Mouse (Mus musculus) bone marrow, adult 2 months (tissue): ENCODE measurements around the gene Slc10a4. TPM values are rescaled to one million over a fixed set of nuclear protein-coding genes. Genes with fewer than 3 reads are reported as not detected.
"Not testable (repeated sequence)": the region's sequence is repeated elsewhere in the genome, so short reads cannot be mapped to it uniquely, and the experiment has no call there.

ENCODE experiments used
- H3K27ac ChIP-seq: fragments of 200-500 bp; 2 replicates; pipeline ENCODE4 v1.5.1; 2012; ENCODE audit warnings: low read depth, mild to moderate bottlenecking, control low read depth, inconsistent platforms, low read length; ENCODE audit not compliant: control insufficient read depth, poor library complexity, insufficient read depth
- H3K4me1 ChIP-seq: fragments of 200-500 bp; 2 replicates; pipeline ENCODE4 v1.6.1; 2011; ENCODE audit warnings: low read length; ENCODE audit not compliant: control insufficient read depth, insufficient read depth
- H3K4me3 ChIP-seq: fragments of 200-500 bp; replicated peaks from 2 replicates; pipeline ENCODE3; 2011; ENCODE audit warnings: mild to moderate bottlenecking, low read depth, low read length, control low read depth; ENCODE audit not compliant: control insufficient read depth
- CTCF ChIP-seq: fragments of 200-500 bp; IDR thresholded peaks from 2 replicates; pipeline ENCODE4 v1.5.1; 2011; ENCODE audit warnings: low read length, control low read depth; ENCODE audit not compliant: control insufficient read depth, insufficient read depth
- POLR2A ChIP-seq: fragments of 200-500 bp; IDR thresholded peaks from 2 replicates; pipeline ENCODE4 v1.6.1; 2011; ENCODE audit warnings: low read depth, mild to moderate bottlenecking, control low read depth, low read length, borderline replicate concordance; ENCODE audit not compliant: control insufficient read depth
- WGBS: fragments of 180-500 bp; shearing (Covaris S2); methylation state at CpG from one replicate; pipeline ENCODE4 v1.1.7; 2018; 5-methylcytosine and 5-hydroxymethylcytosine counted together
- polyA plus RNA-seq: library from polyadenylated mRNA; stranded (reverse); fragments of >200 nt; gene quantifications from 2 replicates; pipeline ENCODE4 v1.2.4, GENCODE M21; 2011; ENCODE audit warnings: low replicate concordance; ENCODE audit not compliant: missing spikeins, insufficient read depth, insufficient read length

Gene Slc10a4
- polyA plus RNA-seq, 1 experiment: not detected

DNA sequence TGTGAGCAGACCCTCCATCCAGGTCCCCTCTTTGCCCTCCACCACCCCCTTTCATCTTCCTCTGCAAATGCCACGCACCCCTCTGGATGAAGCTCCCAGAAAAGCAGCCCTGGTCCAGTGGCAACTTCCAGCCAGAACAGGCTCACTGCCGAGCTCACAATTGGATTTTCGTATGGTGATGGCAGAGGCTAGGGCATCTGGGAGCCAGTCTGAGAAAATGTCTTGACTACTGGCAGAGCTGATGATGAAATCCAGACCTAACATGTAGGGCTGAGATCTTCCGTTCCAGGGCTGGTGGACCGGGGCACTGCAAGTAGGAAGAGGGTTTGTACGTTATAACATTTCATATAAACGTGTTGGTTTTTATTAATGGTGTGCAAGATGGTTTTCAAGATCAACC, 18.9 kb upstream of the Slc10a4 start:
- TF ChIP-seq CTCF (no peak), POLR2A (no peak)
- H3K4me1 ChIP-seq: no peaks in the 10 kb centered on the region
- H3K4me3 ChIP-seq: no peak overlapping the region
- 80% methylated on average over 7 of the region's 7 CpGs for WGBS
- no peak overlapping the region for H3K27ac ChIP-seq

DNA sequence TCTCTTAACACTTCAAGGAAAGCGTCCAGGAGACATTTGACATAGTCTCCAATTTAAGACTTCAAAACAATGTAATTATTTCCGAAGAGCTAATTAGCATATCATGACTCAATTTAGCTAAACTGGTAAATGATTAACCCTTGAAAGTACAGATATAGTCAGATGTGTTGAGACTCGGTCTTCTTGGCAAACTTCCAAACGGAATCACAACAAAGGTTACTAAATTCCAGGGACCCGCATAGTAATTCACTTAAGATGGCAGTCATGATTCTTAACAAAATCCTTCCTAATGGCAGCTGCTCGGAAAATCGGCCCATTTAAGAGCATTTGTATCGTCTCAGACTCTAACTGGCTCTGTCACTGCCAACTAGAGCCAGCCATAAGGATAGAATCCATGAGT, 16.9 kb upstream of the Slc10a4 start:
- WGBS: 80% methylated on average over 8 of the region's 8 CpGs
- H3K4me3 ChIP-seq: no peak overlapping the region
- no peak overlapping the region for H3K27ac ChIP-seq
- TF ChIP-seq POLR2A (no peak), CTCF (no peak)
- H3K4me1 ChIP-seq: no peaks in the 10 kb centered on the region

DNA sequence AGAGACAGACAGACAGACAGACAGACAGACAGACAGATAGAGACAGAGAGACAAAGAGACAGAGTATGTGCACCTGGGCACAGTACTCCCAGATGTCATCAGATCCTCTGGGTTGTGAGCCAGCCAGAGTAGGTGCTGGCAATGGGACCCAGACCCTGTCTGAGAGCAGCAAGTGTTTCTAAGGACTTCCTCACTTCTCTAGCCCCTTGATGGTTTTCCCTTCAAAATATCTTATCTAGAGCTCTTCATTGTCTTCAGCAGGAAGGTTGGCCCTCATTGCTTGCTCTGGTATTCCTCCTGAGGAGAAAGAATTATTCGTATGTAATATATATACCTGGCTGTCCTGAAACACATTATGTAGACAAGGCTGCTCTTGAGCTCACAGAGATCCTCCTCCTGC, 14.2 kb upstream of the Slc10a4 start:
- H3K27ac ChIP-seq: no peak overlapping the region
- no peak for TF ChIP-seq POLR2A
- no peak for TF ChIP-seq CTCF
- WGBS: 71% methylated on average over 1 of the region's 1 CpGs
- H3K4me1 ChIP-seq: no peaks in the 10 kb centered on the region
- H3K4me3 ChIP-seq: no peak overlapping the region

DNA sequence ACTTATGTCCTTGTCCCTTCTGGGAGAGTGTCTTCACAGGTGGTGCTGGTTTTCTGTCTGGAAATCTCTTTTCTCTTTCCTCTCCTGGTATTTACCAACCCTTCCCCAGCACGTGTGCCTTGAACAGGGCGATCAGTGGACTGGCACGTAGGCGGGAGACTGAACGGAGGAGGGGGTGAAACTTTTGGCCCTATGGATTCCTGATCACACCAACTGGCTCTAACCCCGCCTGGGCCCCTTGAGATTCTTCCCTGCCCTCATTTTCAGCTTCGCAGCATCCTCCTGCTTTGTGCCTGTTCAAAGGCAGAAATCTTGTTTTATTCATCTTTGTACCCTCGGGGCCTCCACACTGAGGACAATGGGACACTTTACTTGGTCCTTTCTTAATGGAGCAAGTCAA, 12.3 kb upstream of the Slc10a4 start:
- Histone ChIP-seq H3K4me3 (no peak overlapping the region), H3K27ac (no peak overlapping the region), H3K4me1 (no peaks in the 10 kb centered on the region)
- TF ChIP-seq CTCF (no peak), POLR2A (no peak)
- 81% methylated on average over 8 of the region's 8 CpGs for WGBS

DNA sequence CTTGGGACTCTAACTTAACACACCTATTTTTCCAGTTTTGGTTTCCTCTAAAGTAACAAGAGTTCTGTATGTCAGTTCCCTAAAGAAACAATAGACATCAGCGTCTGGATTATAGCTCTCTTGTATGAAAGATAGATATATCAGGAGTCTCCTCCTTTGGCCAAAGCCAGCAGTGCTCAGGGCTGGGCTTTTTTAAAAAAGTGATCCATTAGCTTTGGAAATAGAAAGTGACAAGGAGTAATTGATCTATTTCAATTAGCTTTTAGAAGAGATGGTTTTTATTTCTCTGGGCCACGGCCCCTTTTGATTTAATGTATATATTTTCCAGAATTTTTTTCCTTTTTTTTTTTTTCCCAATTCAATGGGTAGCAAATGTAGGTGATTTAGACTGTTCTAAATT, 11.8 kb upstream of the Slc10a4 start:
- TF ChIP-seq CTCF (no peak), POLR2A (no peak)
- no peak overlapping the region for H3K4me3 ChIP-seq
- 72% methylated on average over 2 of the region's 2 CpGs for WGBS
- no peaks in the 10 kb centered on the region for H3K4me1 ChIP-seq
- no peak overlapping the region for H3K27ac ChIP-seq

DNA sequence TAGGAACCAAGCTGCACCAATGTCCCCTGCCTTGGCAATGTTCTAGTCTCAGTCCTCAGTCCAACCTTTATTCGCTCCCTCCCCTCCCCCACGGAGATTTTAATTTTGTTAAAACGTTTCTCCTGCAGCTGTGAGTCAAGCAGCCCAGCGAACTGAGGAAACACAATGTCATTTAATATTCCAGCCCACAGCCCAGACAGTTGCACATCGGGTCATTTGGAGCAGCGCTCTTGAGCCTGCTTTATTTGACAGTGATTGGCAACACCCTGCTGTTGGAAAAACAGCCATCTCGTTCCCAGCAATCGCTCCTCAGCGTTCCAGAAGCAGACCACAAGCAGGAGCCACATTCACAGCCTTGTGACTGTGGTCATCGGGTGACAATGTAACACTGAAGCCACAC, 11.3 kb upstream of the Slc10a4 start:
- no peak overlapping the region for H3K27ac ChIP-seq
- 74% methylated on average over 10 of the region's 10 CpGs for WGBS
- no peak overlapping the region for H3K4me3 ChIP-seq
- H3K4me1 ChIP-seq: no peaks in the 10 kb centered on the region
- TF ChIP-seq POLR2A (no peak), CTCF (no peak)

DNA sequence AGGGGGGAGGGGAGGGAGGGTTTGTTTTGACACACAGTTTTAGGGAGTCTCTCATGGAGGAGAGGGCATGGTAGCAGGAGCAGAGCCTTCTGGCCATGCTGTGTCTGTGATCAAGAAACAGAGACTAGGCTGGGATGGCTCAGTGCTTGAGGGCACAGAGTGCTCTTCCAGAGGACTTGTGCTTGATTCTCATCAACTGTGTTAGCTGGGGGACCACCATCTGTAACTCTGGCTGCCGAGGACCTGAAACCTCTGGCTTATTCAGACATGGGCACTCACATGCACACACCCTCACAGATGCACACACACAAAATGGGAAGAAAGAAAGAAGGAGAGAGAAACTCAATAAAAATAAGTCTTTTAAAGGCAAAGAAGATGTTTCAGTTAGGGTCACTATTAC, 8.1 kb upstream of the Slc10a4 start:
- H3K4me1 ChIP-seq, H3K4me3 ChIP-seq: not testable (repeated sequence)
- WGBS: 82% methylated on average over 1 of the region's 1 CpGs

DNA sequence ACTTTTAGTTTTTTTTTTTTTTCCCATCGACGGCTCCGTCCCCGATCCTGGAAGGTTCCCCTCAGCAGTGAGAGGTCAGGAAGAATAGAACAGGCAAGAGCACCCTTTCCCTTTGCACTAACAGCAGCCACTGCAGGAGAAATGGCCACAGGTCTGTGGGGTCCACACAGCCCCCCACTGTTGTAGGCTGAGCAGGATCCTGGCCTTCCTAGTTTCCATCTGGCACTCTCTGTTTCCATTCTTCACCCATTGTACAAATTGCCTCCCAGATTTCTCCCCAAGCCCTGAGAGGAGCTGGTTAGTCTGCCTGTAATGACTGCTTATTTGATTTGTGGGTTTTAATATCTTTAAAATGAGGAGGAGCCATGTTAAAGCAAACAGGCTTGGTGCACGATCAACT, 2.6 kb upstream of the Slc10a4 start:
- TF ChIP-seq CTCF (no peak), POLR2A (no peak)
- Histone ChIP-seq H3K27ac (no peak overlapping the region), H3K4me3 (no peak overlapping the region), H3K4me1 (no peaks in the 10 kb centered on the region)
- WGBS: 84% methylated on average over 5 of the region's 5 CpGs

More for the DNA sequence above, 8.1 kb upstream of the Slc10a4 start:
- not testable (repeated sequence) for H3K27ac ChIP-seq

DNA sequence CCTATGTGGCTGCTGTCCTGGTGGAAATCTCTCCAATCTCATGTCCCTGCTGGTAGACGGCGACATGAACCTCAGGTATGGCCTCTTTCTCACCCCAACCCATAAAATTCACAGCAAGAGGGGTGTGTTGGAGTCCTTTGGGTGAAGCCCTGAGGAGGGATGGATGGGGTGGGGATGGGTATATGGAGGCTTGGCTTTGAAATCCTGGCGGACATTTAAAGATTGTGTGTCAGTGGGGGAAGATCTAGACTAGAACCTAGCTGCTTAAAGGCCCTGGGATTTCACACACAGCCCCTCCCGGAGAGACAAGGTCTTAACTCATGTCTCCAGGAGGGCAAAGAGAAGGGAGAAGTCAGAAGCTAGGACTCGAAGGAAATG, 888 bp downstream of the Slc10a4 start:
- Histone ChIP-seq H3K4me1 (no peaks in the 10 kb centered on the region), H3K27ac (no peak overlapping the region), H3K4me3 (no peak overlapping the region)
- TF ChIP-seq POLR2A: no peak
- TF ChIP-seq CTCF: no peak
- 43% methylated on average over 5 of the region's 5 CpGs for WGBS

DNA sequence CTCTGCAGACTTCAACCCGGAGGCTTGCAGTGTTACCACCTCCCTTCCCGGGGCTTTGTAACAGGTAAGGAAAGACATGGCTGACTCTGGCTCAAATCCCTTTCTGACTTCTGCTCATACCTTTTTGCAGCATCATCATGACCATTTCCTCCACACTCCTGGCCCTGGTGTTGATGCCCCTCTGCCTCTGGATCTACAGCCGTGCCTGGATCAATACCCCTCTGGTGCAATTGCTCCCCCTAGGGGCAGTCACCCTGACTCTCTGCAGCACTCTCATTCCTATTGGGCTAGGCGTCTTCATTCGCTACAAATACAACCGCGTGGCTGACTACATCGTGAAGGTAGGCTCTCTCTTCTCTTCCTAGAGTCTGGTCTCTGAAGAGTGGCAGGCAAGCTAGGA, 1.5 kb downstream of the Slc10a4 start:
- H3K4me1 ChIP-seq, H3K4me3 ChIP-seq, H3K27ac ChIP-seq: not testable (repeated sequence)
- peak; percentile 48; the same call in 1 of the 2 replicates for TF ChIP-seq CTCF
- WGBS: 43% methylated on average over 8 of the region's 8 CpGs

DNA sequence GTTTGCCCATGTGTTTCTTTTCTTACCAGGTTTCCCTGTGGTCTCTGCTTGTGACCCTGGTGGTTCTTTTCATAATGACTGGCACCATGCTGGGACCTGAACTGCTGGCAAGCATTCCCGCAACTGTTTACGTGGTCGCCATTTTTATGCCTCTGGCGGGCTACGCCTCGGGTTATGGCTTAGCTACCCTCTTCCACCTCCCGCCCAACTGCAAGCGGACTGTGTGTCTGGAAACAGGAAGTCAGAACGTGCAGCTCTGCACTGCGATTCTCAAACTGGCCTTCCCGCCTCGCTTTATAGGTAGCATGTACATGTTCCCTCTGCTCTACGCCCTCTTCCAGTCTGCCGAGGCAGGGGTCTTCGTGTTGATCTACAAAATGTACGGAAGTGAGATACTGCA, 5.1 kb downstream of the Slc10a4 start:
- H3K27ac ChIP-seq, H3K4me3 ChIP-seq, H3K4me1 ChIP-seq: not testable (repeated sequence)
- WGBS: 68% methylated on average over 16 of the region's 16 CpGs

DNA sequence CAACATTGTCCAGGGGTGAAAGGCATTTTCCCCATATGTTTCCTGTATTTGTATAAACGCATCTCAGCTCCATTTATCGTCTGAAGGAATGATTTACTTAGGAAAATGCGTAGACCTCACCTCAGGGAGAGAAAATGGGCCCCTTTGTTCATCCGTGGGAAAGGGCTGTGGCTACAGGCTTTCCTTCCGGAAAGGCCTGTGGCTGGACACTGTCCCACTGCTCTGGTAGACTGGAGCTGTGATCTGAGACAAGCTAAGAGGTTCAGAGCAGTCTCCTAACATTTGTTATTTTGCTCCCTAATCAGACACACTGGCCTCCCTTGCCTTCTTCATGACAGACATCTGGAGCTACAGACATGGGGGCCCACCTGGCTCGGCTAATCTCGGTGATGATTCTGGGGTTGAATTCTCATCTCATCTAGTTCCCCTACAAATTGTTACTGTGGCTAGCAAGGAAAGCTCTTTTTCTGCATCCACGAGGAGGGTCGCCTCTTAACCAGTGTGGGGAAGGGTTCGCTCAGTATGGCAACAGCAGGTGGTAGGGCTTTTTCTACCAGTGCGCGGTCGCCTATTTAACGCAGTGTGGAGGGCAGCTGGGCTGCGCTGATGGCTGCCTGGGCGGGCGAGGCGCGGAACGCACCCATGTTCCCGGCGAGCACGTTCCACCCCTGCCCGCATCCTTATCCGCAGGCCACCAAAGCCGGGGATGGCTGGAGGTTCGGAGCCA, 6.4 kb downstream of the Slc10a4 start:
- 20% methylated on average over 23 of the region's 27 CpGs for WGBS
- not testable (repeated sequence) for H3K4me1 ChIP-seq, H3K27ac ChIP-seq

DNA sequence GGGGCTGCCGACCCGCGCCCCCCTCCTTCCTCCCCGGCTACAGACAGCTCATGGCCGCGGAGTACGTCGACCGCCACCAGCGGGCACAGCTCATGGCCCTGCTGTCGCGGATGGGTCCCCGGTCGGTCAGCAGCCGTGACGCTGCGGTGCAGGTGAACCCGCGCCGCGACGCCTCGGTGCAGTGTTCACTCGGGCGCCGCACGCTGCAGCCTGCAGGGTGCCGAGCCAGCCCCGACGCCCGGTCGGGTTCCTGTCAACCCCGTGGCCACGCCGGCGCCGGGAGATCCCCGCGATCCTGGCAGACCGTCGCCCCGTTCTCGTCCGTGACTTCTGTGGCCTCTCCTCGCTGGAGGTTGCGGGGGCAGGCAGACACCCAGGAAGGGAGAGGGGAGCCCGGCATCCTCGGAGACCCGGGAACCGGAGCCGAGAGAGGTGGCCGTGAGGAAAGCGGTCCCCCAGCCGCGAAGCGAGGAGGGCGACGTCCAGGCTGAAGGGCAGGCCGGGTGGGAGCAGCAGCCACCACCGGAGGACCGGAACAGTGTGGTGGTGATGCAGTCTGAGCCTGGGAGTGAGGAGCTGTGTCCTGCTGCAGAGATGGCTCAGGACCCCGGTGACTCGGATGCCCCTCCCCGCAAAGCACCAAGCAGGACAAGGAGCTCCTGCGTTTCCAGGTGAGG, 7.1 kb downstream of the Slc10a4 start:
- WGBS: 4% methylated on average over 56 of the region's 65 CpGs
- H3K4me3 ChIP-seq, H3K4me1 ChIP-seq: not testable (repeated sequence)
- peak overlapping the region; percentile 21; the same call in 1 of the 2 replicates for H3K27ac ChIP-seq

More for the DNA sequence above, 6.4 kb downstream of the Slc10a4 start:
- H3K4me3 ChIP-seq: not testable (repeated sequence)
